Mouse (Mus musculus): Measurements from ENCODE around the gene Ctdsp1. TPM values are rescaled to one million over a fixed set of nuclear protein-coding genes. Genes with fewer than 3 reads are reported as not detected.
A peak's percentile ranks its signal among the peaks of the same experiment; 100 is the strongest.

The Ctdsp1 gene
- polyA plus RNA-seq (2016; fragmentation: Nextera tagmentation; extraction: Ambion mirVana): 42.0 and 42.4 TPM in 2 replicates

DNA sequence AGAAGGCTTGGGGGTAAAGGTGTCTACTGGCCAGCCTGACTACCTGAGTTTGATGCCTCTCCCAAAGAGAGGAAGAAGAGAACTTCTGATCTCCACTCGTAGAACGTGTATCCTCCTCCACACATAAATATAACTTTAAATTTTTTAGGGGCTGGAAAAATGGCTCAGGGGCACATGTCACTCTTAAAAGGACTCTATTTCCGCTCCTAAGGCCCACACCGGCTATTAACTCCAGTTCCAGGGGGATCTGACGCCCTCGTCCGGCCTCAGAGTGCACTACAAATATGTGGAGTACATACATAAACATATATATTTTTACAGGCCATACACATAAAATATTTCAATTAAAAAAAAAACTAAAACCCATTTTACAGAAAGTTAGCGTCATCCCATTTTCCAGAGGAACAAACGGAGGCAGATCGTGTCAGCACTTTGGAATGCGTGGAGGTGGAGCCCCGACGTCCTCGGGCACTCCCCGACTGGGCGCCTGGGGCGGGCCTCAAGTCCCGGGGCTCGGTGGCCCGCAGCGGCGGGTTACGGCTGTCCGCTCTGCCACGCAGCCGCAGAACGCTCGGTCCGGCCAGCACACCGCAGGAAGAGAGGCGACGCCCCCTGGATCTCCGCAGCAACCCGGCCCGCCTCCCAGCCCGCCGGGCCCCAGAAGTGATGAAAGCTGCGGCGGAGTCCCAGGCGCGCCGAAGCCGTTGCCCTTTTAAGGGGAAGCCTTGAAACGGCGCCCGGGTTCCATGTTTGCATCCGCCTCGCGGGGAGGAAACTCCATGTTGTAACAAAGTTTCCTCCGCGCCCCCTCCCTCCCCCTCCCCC is at the start of gene Ctdsp1:
TSS of gene Ctdsp1 (plus strand) at position 586 of the 825 bp plus-strand sequence.
- 1% methylated on average over 49 of the region's 51 CpGs for WGBS (ENCODE audit: insufficient replicate concordance)
- Histone ChIP-seq H3K4me3 (peak within 1 kb of the TSS; percentile 98), H3K9ac (peak within 1 kb of the TSS; percentile 100), H3K27ac (peak within 1 kb of the TSS; percentile 97), H3K27me3 (replicated peaks) (no peaks in the 10 kb centered on the region), H3K4me1 (peaks cover 80% of the 10 kb centered on the region), H3K9me3 (replicated peaks) (no peaks in the 10 kb centered on the region), H3K4me2 (peak within 1 kb of the TSS; percentile 92), H3K36me3 (peaks cover 31% of the 10 kb centered on the region)
- peak; percentile 69 for ATAC-seq

DNA sequence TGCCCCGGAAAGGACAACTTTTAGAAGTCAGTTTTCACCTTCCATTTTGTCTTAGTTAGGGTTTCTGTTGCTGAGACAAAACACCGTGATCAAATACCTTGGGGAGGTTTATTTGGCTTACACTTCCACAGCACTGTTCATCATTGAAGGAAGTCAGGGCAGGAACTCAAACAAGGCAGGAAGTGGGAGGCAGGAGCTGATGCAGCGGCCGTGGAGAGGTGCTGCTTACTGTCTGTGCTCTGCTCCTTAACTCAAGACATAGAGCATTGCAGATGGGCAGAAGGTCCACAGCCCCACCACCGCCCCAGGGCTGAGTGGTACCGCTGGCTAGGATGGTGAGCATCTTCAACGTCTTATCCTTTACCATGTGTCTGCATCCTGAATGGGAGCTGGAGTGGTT is 49.4 kb upstream of the Ctdsp1 start:
- Histone ChIP-seq H3K27ac (no peak overlapping the region), H3K4me3 (no peak overlapping the region), H3K9ac (no peak overlapping the region), H3K4me1 (peaks cover 13% of the 10 kb centered on the region; the same call in 1 of the 2 replicates), H3K4me2 (no peak overlapping the region), H3K9me3 (replicated peaks) (no peaks in the 10 kb centered on the region), H3K27me3 (replicated peaks) (no peaks in the 10 kb centered on the region), H3K36me3 (no peaks in the 10 kb centered on the region)
- 67% methylated on average over 7 of the region's 7 CpGs for WGBS (ENCODE audit: insufficient replicate concordance)
- no peak for ATAC-seq

DNA sequence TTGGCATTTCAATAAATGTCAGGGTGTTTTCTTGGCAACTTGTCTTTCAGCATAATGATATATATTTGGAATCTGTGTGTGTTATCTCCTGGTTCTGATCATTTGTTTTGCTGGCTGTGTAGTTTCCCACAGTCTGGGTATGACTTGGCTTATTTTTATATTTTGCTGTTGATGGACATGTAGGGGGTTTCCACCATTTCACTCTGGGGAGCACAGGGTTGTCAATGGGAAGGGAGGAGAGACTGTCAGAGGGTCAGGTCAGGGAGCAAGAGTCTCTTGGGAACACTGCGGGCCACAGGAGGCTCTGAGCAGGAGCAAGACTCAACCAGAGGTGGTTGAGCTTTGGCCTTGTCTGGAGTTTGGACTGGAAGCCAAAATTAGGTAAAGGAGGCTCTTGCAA is 49.0 kb upstream of the Ctdsp1 start:
- 91% methylated on average over 1 of the region's 1 CpGs for WGBS (ENCODE audit: insufficient replicate concordance)
- Histone ChIP-seq H3K27me3 (replicated peaks) (no peaks in the 10 kb centered on the region), H3K4me2 (no peak overlapping the region), H3K36me3 (no peaks in the 10 kb centered on the region), H3K4me3 (no peak overlapping the region), H3K4me1 (peaks cover 13% of the 10 kb centered on the region; the same call in 1 of the 2 replicates), H3K9ac (no peak overlapping the region), H3K9me3 (replicated peaks) (no peaks in the 10 kb centered on the region), H3K27ac (no peak overlapping the region)
- ATAC-seq: no peak

DNA sequence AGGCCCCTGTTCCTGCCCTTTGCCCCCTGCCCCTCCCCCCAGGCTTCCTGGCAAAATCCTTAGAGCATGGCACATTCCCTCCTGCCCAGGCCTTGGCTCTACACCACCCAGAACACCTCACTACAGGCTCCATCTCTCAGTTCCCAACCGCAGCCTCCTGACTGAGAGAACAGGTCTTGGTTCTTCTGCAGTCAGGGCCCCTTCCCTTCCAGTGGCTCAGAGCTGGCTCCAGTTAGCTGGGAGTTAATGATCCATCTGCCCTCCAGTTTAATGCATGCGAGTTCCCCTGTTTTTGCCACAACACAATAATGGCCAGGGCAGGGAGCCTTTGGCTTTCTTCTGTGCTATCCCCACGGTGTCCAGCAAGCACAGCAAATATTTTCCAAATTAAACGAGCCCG is 48.1 kb upstream of the Ctdsp1 start:
- WGBS (ENCODE audit: insufficient replicate concordance): 61% methylated on average over 5 of the region's 5 CpGs
- H3K9me3 ChIP-seq (replicated peaks): no peaks in the 10 kb centered on the region
- no peak overlapping the region for H3K4me2 ChIP-seq
- no peak overlapping the region for H3K27ac ChIP-seq
- H3K9ac ChIP-seq: no peak overlapping the region
- H3K4me3 ChIP-seq: no peak overlapping the region
- no peaks in the 10 kb centered on the region for H3K36me3 ChIP-seq
- peaks cover 13% of the 10 kb centered on the region; the same call in 1 of the 2 replicates for H3K4me1 ChIP-seq
- no peak for ATAC-seq
- H3K27me3 ChIP-seq (replicated peaks): no peaks in the 10 kb centered on the region

DNA sequence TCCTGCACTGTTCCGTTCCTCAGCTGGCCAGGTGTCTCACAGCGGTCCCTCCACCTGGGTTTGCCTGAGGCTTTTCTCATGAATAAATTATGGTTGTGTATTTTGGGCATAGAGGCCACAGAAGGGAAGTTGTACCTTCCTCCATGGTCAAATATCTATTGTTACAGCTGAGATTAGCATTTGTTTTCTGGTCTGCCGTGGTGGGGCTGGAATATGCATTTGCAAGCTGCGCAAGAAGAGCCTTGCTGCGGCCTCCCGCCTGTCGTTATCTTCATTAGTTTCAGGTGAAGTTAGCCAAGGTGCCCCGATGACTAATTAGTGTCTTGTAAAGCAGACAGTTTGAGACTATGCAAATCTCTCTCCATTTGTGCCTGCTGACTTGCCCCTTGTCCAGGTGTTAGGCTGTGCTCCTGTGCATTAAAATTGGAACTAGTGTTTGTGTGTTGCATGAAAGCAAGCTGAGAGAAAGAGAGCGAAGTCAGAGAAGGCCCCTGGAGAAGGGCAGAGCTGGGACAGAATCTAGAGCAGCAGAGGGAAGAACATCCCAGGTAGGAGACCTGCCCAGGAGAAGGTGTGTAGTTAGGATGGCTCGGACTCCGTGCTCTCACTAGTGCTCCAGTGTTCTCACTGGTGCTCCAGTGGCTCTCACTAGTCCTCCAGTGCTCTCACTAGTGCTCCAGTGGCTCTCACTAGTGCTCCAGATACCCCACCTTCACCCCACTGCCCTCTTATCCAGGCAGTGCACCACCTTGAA is 47.0 kb upstream of the Ctdsp1 start:
- Histone ChIP-seq H3K9me3 (replicated peaks) (no peaks in the 10 kb centered on the region), H3K27ac (no peak overlapping the region), H3K4me1 (peaks cover 13% of the 10 kb centered on the region; the same call in 1 of the 2 replicates), H3K9ac (no peak overlapping the region), H3K27me3 (replicated peaks) (no peaks in the 10 kb centered on the region), H3K4me2 (no peak overlapping the region), H3K4me3 (no peak overlapping the region), H3K36me3 (no peaks in the 10 kb centered on the region; the same call in 1 of the 2 replicates)
- ATAC-seq: no peak
- WGBS (ENCODE audit: insufficient replicate concordance): 75% methylated on average over 11 of the region's 11 CpGs

DNA sequence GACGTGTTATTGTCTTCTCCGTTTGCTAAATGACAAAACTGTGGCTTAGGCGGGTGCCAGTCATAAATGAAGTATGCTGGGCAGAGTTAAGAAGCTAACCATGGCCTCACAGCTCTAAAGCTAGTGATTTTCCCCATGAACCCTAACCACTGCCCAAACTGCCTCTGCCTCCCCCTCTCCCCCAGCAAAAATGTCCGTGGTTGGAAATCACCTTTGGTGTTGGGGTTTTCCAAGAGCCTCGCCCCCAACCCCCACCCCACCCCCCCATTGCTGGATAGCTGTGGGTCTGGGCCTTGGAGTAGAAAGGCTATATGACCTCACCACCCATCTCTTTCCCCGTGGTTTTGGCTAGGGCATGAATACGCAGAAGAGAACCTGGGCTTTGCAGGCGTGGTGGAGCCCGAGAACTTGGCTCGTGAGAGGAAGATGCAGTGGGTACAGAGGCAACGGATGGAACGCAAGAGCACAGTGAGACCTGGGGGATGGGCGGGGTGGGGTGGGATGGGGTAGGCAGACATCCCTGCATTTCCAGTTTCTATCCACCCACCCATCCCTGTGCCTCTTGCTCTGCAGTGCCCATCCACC is 40.0 kb upstream of the Ctdsp1 start:
- H3K27ac ChIP-seq: no peak overlapping the region
- H3K9ac ChIP-seq: no peak overlapping the region
- ATAC-seq: no peak
- H3K9me3 ChIP-seq (replicated peaks): no peaks in the 10 kb centered on the region
- no peak overlapping the region for H3K4me2 ChIP-seq
- no peaks in the 10 kb centered on the region for H3K27me3 ChIP-seq (replicated peaks)
- no peaks in the 10 kb centered on the region; the same call in 1 of the 2 replicates for H3K36me3 ChIP-seq
- no peaks in the 10 kb centered on the region for H3K4me1 ChIP-seq
- no peak overlapping the region for H3K4me3 ChIP-seq
- WGBS (ENCODE audit: insufficient replicate concordance): 71% methylated on average over 13 of the region's 13 CpGs

DNA sequence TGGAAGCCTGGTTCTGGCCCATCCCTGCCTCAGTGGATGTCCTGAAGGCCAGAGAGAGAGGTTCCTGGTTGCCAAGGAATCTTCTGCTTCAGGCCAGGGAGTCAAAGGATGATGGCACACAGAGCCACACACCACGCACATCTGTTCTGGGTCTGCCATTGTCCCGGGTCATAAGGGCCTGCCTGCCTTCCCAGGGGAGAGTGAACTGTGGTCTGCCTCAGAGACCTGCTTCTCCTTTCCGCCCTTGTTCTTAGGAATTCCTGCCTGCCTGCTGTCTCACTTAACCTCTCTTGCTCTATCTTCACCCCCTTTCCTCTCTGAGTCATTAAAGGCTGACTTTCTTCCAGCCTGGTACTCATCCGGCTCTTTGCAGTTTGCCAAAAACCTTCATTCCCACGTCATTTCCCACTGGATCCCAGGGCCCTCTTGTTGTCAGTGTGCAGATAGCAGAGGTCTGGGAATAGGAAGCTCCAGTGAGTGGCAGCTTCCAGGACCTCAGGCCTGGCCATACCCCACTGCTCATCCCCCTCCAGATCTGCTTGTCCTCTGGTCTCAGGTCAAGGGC is 38.7 kb upstream of the Ctdsp1 start:
- no peaks in the 10 kb centered on the region for H3K4me1 ChIP-seq
- H3K9me3 ChIP-seq (replicated peaks): no peaks in the 10 kb centered on the region
- no peaks in the 10 kb centered on the region for H3K27me3 ChIP-seq (replicated peaks)
- no peak overlapping the region for H3K4me3 ChIP-seq
- H3K36me3 ChIP-seq: no peaks in the 10 kb centered on the region; the same call in 1 of the 2 replicates
- no peak overlapping the region for H3K4me2 ChIP-seq
- WGBS (ENCODE audit: insufficient replicate concordance): 65% methylated on average over 5 of the region's 5 CpGs
- H3K27ac ChIP-seq: no peak overlapping the region
- ATAC-seq: no peak
- H3K9ac ChIP-seq: no peak overlapping the region

DNA sequence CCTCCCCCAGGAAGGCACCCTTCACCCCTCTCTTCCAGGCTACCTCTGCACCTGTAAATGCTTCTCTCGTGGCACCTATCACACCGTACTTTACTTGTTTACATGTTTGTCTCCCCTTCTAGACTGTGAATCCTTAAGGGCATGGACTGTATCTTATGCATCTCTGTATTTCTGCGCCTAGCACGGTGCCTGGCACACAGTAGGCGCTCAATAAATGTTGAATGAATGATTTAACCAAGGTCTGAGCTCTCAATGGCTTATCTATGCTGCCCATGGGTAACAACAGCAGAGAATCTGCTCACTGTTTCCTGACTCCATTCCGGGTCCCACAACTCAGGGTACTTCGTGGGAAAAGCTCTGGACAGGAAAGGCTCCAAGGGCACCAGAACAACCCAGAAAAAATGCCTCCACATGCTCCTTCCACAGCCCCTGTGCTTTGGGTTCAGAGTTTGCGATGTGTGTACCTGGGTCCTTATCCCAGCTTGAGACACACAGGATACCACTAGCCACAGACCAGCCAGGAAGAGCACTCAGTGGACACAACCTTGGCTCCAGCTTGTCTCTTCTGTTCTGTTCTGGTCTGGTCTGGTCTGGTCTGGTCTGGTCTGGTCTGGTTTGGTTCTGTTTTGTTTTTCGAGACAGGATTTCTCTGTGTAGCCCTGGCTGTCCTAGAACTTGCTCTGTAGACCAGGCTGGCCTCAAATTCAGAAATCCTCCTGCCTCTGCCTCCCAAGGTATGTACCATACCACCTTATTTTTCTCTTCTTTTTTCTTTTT is 37.7 kb upstream of the Ctdsp1 start:
- no peak overlapping the region for H3K27ac ChIP-seq
- no peaks in the 10 kb centered on the region; the same call in 1 of the 2 replicates for H3K36me3 ChIP-seq
- no peaks in the 10 kb centered on the region for H3K9me3 ChIP-seq (replicated peaks)
- H3K4me1 ChIP-seq: no peaks in the 10 kb centered on the region
- no peak overlapping the region for H3K4me3 ChIP-seq
- H3K4me2 ChIP-seq: no peak overlapping the region
- ATAC-seq: no peak
- no peaks in the 10 kb centered on the region for H3K27me3 ChIP-seq (replicated peaks)
- H3K9ac ChIP-seq: no peak overlapping the region
- WGBS (ENCODE audit: insufficient replicate concordance): 69% methylated on average over 9 of the region's 9 CpGs

DNA sequence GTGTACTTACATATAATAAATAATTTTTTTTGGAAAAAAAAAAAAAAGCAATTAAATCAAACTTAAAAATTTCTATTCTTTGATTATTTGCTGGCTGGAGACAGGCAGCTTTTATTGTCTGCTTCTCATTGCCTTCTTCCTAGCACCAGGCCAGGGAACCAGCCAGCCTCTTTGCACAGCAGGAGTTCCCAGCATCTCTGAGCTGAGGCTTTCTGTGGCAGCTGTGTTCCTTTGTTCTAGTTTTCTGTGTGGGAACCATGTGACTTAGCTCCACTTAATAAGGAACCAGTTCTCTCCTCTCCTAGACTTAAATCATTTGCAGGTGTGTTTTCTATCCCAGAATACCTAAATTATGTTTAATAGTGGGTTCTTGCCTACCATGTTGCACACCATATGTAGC is 33.8 kb upstream of the Ctdsp1 start:
- no peaks in the 10 kb centered on the region for H3K4me1 ChIP-seq
- H3K9ac ChIP-seq: no peak overlapping the region
- H3K4me2 ChIP-seq: no peak overlapping the region
- H3K4me3 ChIP-seq: no peak overlapping the region
- no peaks in the 10 kb centered on the region for H3K36me3 ChIP-seq
- peaks cover 4% of the 10 kb centered on the region; the same call in 1 of the 2 replicates for H3K27me3 ChIP-seq (replicated peaks)
- no peak for ATAC-seq
- no peaks in the 10 kb centered on the region for H3K9me3 ChIP-seq (replicated peaks)
- no peak overlapping the region for H3K27ac ChIP-seq

DNA sequence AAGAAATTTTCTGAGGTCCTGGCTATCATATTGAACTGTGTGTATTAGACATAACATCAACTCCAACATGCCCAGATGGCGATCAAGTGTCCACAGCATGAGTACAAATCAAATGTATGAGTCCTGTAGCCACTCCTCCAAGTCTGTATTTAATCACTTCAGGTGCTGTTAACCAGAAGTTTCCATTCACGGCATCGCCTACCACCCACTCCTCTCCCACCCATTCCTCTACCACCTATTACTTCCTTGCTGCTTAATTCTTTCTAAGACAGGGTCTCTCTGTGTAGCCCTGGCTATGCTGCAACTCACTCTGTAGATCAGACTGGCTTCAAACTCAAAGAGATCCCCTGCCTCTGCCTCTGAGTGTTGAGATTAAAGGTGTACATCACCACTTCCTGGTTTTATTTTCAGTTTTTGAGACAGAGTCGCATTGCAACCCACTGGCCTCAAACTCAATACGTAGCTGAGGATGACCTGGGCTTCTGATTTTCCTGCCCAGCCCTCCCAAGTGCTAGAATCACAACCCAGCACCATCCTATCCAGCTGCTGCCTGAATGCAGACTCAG is 31.3 kb upstream of the Ctdsp1 start:
- Histone ChIP-seq H3K9ac (no peak overlapping the region), H3K9me3 (replicated peaks) (no peaks in the 10 kb centered on the region), H3K4me1 (0 out of 2 replicates have a peak, but pooled peaks cover 8% of the 10 kb centered on the region), H3K27me3 (replicated peaks) (peaks cover 10% of the 10 kb centered on the region; the same call in 1 of the 2 replicates), H3K27ac (no peak overlapping the region), H3K36me3 (no peaks in the 10 kb centered on the region), H3K4me2 (no peak overlapping the region), H3K4me3 (no peak overlapping the region)
- no peak for ATAC-seq
- WGBS (ENCODE audit: insufficient replicate concordance): 68% methylated on average over 5 of the region's 5 CpGs

DNA sequence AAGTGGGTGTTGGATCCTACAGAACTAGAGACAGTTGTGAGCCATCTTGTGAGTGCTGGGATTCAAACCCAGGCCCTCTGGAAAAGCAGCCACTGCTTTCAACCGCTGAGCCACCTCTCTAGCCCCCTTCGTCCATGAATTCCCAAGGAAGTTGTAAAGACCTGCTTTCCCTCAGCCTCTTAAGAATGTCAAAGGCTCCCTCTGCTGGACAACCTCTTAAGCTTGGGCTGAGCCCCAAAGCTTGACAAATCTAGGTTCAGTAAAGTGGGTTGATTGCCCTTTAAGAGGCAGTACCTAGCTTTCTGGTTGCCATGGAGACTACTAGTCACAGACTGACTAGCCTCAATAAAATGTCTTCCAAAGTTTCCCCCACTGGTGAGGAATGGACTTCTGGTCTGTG is 29.5 kb upstream of the Ctdsp1 start, which contains the start of gene Catip:
TSS of gene Catip (plus strand) at position 297 of the 400 bp plus-strand sequence.
- Histone ChIP-seq H3K9ac (no peak within 1 kb of the TSS), H3K9me3 (replicated peaks) (no peaks in the 10 kb centered on the region), H3K36me3 (no peaks in the 10 kb centered on the region), H3K27me3 (replicated peaks) (peaks cover 20% of the 10 kb centered on the region), H3K4me2 (no peak within 1 kb of the TSS), H3K4me1 (0 out of 2 replicates have a peak, but pooled peaks cover 8% of the 10 kb centered on the region), H3K27ac (no peak within 1 kb of the TSS), H3K4me3 (no peak within 1 kb of the TSS)
- ATAC-seq: no peak
- 3% methylated on average over 2 of the region's 2 CpGs for WGBS (ENCODE audit: insufficient replicate concordance)
